Mouse (Mus musculus) monocyte, adult 59 days (primary cell): ENCODE results near the gene Snrpn. TPM values are rescaled to one million over a fixed set of nuclear protein-coding genes. Genes with fewer than 3 reads are reported as not detected.

ENCODE experiments used
- total RNA-seq, 2 experiments: library from RNA; stranded (reverse); gene quantifications; one replicate each; pipeline ENCODE4 v1.2.4; 2023

Snrpn gene
- 1 to 10 TPM; 1.0 to 1.8 TPM for total RNA-seq

GRCm38 (mm10) chr7:60139742-60140480, at the start of gene Snrpn:
TSS of gene Snrpn (minus strand) at chr7:60140219.

DNA sequence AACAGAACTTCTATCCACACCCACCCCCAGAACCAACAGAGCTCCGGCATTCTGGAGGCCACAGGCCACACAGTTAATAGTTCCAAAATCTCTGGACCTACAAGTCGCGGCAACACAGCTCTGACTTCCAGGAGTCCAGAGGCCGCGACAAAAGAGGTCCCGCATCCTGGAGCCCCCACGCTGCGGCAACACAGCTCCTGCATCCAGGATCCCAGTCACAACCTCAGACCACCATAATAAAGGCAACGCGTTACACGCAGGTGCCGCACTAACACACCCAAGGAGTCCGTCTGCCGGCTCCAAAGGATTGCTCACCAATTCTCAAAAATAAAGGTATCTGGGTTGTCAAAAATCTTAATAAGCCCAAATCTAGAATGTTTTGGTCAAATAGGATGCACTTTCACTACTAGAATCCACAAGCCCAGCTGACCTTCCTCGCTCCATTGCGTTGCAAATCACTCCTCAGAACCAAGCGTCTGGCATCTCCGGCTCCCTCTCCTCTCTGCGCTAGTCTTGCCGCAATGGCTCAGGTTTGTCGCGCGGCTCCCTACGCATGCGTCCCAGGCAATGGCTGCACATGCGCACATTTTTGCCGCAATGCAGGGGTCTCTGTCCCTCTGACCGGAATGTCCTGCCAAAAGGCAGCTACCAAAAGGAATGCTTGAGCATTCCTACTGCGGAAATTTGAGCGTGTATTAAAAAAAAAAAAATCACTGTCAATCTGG, 135.3 kb downstream of the Snrpn start, which contains the start of the genes Snurf and Gm38393:
Gene Snurf, minus strand, starts transcription at position 444 of the 725 bp plus-strand sequence.
Gene Gm38393, minus strand, starts transcription at position 459 of the 725 bp plus-strand sequence.

Other genes with a start within 250 kb of the Snrpn start
- gene Snurf, start 135.2 kb downstream of the Snrpn start, total RNA-seq = not detected
- under 1 TPM in 1 of 2 experiments, not detected in 1; 0.24 TPM for gene Gm38393, start 135.2 kb downstream of the Snrpn start, total RNA-seq